Mouse (Mus musculus): ENCODE measurements at regions not wholly inside any gene's neighbourhood (a gene's known extent, or its start where the extent isn't known, plus 50 kb on each side); places are given as distances from the start of the nearest gene placed in this dataset.

DNA sequence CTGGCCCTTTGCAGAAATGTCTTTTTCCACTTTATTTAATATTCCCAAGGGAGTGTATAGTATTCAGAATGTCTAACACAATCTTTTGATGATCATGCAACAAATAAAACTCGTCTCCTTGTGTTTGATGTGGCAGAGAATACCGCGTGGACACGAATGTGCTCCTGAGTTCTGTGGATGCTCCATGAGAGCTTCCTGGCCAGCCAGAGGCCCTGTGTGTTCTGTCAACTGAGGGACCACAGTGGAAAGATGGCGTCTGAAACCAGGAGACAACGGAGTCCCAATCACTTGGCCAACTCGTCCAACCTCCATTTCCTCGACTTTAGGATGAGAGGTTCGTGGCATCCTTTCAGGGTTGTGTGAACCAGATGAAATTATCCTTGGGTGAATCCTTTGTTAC, 168.6 kb downstream of the Nkx6-1 start:
- no peak for TF ChIP-seq CTCF (IDR thresholded peaks at IDR 0.05; ENCODE audit: extremely low read depth, insufficient read depth, low read length)
- TF ChIP-seq POLR2A (IDR thresholded peaks at IDR 0.05; ENCODE audit: extremely low read depth, insufficient read depth, low read length): no peak
